Mouse (Mus musculus) gastrocnemius, adult 2 months (tissue): ENCODE data around the gene Ctnna3. TPM values are rescaled to one million over a fixed set of nuclear protein-coding genes. Genes with fewer than 3 reads are reported as not detected.
"Not testable (repeated sequence)": the region's sequence is repeated elsewhere in the genome, so short reads cannot be mapped to it uniquely, and the experiment has no call there.

Experiments
- DNase-seq: peaks from one replicate; pipeline ENCODE4 v3.0.0; 2022
- H3K27ac ChIP-seq: fragments of 200-600 bp; 2 replicates; pipeline ENCODE4 v1.8.1; 2022; ENCODE audit warnings: mild to moderate bottlenecking
- H3K4me3 ChIP-seq: fragments of 200-600 bp; 2 replicates; pipeline ENCODE4 v1.8.1; 2022; ENCODE audit warnings: mild to moderate bottlenecking, moderate library complexity
- CTCF ChIP-seq: fragments of 200-600 bp; IDR thresholded peaks from 2 replicates; pipeline ENCODE4 v1.8.1; 2022; ENCODE audit warnings: antibody characterized with exemption, mild to moderate bottlenecking, moderate library complexity
- intact Hi-C: fragments of 180-260 bp; cut with DNase I; formaldehyde crosslinking; loops from one replicate; pipeline ENCODE4 v1.15.1; 2025
- total RNA-seq, 2 experiments: library from RNA; stranded (reverse); gene quantifications; 2 replicates each; pipeline ENCODE4 v1.2.3; 2021

Ctnna3 gene
- total RNA-seq, 2 experiments from 2014 or later, result 11.8 to 22.7 TPM

DNA sequence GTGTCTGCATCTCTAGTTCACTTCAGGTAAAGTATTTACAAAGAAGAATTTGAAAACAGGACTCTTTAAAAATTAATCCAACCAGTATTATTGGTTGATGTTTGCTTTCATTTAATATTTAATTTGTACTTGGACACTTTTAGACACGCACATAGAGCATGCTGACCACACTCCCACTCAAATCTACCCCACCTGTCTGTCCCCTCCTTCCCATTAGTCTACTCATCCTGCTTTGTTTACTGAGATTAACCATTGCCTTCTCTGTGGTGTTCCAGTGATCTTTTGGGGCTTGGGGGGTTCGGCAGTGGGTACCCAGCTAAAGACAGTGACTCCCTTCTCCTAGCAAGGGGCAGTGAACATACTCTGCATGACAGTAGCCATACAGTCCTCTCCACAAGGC, 1446.6 kb downstream of the Ctnna3 start:
- H3K27ac ChIP-seq, result no peak overlapping the region
- TF ChIP-seq CTCF, result no peak
- H3K4me3 ChIP-seq, result no peak overlapping the region
- no peak for DNase-seq
- intact Hi-C loops, result no loop called here

DNA sequence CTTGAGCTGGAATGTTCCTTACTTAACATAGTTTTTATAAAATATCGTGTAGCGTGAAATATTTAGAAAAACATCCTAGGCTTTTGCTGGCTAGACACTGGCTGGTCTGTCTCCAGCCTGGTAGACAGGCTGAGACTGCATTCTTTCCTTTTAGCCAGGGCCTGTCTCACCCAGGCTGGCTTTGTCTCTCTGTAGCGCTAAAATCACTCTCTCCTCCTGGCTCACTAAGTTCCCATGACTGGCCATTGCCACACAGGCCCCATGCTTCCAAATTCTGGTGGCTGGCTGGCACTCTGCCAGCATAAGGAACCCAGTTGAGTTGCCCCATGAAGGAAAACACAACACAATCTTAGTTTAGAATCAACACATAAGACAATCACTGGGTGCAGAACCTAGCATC, 1450.0 kb downstream of the Ctnna3 start:
- DNase-seq, result no peak
- intact Hi-C loops, result no loop called here
- no peak for TF ChIP-seq CTCF
- no peak overlapping the region for H3K4me3 ChIP-seq
- no peak overlapping the region for H3K27ac ChIP-seq

- Histone ChIP-seq H3K27ac (no peak overlapping the region), H3K4me3 (no peak overlapping the region)
- intact Hi-C loops, result no loop called here
- no peak for DNase-seq
- no peak for TF ChIP-seq CTCF
These were observed 1457.0 kb downstream of the Ctnna3 start for GRCm38 (mm10) chr10:64886946-64887345.

DNA sequence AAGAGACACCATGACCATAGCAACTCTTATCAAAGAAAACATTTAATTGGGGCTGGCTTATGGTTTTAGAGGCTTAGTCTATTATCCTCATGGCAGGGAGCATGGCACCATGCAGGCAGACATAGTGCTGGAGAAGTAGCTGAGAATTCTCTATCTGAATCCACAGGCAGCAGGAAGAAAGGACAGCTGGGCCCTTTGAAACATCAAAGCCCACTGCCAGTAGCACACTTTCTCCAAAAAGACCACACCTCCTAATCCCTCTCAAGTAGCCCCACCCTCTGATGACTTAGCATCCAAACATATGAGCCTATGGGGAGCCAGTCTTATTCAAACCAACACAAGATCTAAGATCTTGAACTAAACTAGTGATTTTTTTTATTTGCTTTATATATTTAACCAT, 1462.6 kb downstream of the Ctnna3 start:
- Histone ChIP-seq H3K4me3 (no peak overlapping the region), H3K27ac (no peak overlapping the region)
- no peak for DNase-seq
- intact Hi-C loops, result no loop called here
- no peak for TF ChIP-seq CTCF

DNA sequence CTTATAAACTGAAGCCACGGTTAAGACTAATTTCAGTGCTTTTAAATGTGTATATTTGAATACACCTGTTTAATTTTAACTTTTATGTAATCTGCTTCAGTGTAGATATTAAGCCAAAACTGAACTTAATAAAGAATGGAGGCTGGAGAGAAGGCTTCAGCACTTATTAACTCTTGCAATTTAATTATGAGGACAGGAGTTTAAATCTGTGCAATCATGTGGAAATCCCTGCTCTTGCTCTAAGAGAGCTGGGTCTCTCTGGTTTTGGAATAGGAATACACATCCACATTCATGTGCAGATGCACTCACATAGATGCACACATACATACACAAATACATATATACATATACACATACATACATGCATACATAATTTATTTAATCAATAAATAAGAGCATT, 1468.8 kb downstream of the Ctnna3 start:
- Histone ChIP-seq H3K4me3 (no peak overlapping the region), H3K27ac (no peak overlapping the region)
- DNase-seq, result no peak
- TF ChIP-seq CTCF, result no peak
- intact Hi-C loops, result no loop called here

DNA sequence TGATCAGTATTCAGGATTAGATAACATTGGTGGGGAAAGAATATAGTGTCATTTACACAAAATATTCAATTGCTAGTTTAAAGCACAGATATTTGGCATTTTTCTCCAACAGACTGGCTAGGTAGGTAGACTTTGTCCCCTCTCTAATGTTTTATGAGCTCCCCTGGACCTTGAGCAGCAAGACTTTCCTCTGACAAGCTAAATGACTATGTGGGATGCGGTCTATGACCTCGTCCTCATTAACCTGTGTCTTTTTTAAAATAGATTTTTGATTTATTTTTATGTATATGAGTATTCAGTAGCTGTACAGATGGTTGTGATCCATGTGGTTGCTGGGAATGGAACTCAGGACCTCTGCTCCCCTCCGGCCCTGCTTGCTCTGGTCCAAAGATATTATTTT, 1471.8 kb downstream of the Ctnna3 start:
- intact Hi-C loops, result no loop called here
- H3K4me3 ChIP-seq, result no peak overlapping the region
- TF ChIP-seq CTCF, result no peak
- DNase-seq, result no peak
- no peak overlapping the region for H3K27ac ChIP-seq

- intact Hi-C loops, result no loop called here
- DNase-seq, result no peak
- H3K4me3 ChIP-seq, result no peak overlapping the region
- TF ChIP-seq CTCF, result no peak
- H3K27ac ChIP-seq, result no peak overlapping the region
These were observed 1511.1 kb downstream of the Ctnna3 start for GRCm38 (mm10) chr10:64940975-64941374.

GRCm38 (mm10) chr10:64958391-64958790, 1528.5 kb downstream of the Ctnna3 start:
- DNase-seq, result no peak
- intact Hi-C loops, result no loop called here
- Histone ChIP-seq H3K4me3 (no peak overlapping the region), H3K27ac (no peak overlapping the region)
- no peak for TF ChIP-seq CTCF

- no peak for TF ChIP-seq CTCF
- no peak for DNase-seq
- intact Hi-C loops, result no loop called here
- Histone ChIP-seq H3K27ac (no peak overlapping the region), H3K4me3 (no peak overlapping the region)
These were observed 1563.0 kb downstream of the Ctnna3 start for GRCm38 (mm10) chr10:64992871-64993270.

DNA sequence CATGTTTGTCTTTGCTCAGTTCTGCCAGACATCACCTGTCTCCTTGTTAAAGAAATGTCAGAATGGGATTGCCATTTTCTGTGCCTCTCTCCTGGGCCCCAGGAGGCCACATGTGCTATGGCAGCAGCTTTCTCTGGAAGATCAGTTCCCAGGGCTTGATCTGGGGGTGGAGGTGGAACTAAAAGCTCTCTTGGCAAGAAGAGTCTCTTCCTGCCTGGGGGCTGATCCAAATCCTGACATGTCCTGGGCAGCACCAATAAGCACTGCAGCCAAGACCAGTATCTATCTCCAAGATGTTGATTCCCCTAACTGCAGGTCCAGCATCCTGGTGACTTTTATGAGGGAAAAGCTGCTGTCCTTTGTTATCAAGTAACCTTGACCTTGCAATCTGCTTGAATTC, 1583.6 kb downstream of the Ctnna3 start:
- TF ChIP-seq CTCF, result no peak
- Histone ChIP-seq H3K27ac (no peak overlapping the region), H3K4me3 (no peak overlapping the region)
- intact Hi-C loops, result no loop called here
- DNase-seq, result no peak

GRCm38 (mm10) chr10:65022667-65023066, 1592.8 kb downstream of the Ctnna3 start:
- Histone ChIP-seq H3K27ac (no peak overlapping the region), H3K4me3 (no peak overlapping the region)
- intact Hi-C loops, result no loop called here
- TF ChIP-seq CTCF, result no peak
- no peak for DNase-seq

DNA sequence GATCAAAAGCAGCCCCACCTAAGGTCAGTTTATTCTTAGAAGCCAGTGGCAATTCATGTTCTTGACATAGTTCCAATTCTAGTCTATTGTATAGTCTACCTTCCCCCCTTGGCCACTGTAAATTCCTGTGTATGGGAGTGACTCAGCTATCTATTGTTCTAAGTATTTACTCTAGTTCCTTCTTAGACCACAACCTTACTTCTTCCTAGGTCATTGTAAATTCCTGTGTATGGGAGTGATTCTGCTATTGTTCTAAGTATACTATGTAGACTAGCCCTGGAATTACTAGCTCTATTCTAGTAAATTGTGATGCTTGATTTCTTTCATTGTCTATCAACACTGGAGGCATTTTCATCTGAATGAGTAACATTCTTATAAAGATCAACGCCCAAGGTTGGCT, 1603.6 kb downstream of the Ctnna3 start:
- intact Hi-C loops, H3K27ac ChIP-seq, DNase-seq, H3K4me3 ChIP-seq: not testable (repeated sequence)

Other genes with a start within 250 kb of the Ctnna3 start
- 100 to 1,000 TPM; 248 to 338 TPM for gene Mypn, start 226.1 kb upstream of the Ctnna3 start, total RNA-seq
- gene Herc4, start 186.3 kb upstream of the Ctnna3 start, total RNA-seq, result 10 to 100 TPM; 21.2 to 21.6 TPM
- 1 to 10 TPM; 8.0 to 9.2 TPM for gene Sirt1, start 48.4 kb upstream of the Ctnna3 start, total RNA-seq
- 10 to 100 TPM; 15.7 to 15.8 TPM for gene Dnajc12, start 47.7 kb upstream of the Ctnna3 start, total RNA-seq
- gene Gm7075, start 8.3 kb upstream of the Ctnna3 start, total RNA-seq, result not detected